Mouse (Mus musculus) hindlimb bud, embryonic 11.5 days (tissue): ENCODE data around the gene Fbn1.
"Not testable (repeated sequence)": the region's sequence is repeated elsewhere in the genome, so short reads cannot be mapped to it uniquely, and the experiment has no call there.

Experiments
- DNase-seq: peaks from one replicate; pipeline ENCODE4 v3.0.0-alpha.2; 2012; ENCODE audit warnings: low read depth, low spot score; ENCODE audit errors: extremely low spot score

Fbn1 gene

DNA sequence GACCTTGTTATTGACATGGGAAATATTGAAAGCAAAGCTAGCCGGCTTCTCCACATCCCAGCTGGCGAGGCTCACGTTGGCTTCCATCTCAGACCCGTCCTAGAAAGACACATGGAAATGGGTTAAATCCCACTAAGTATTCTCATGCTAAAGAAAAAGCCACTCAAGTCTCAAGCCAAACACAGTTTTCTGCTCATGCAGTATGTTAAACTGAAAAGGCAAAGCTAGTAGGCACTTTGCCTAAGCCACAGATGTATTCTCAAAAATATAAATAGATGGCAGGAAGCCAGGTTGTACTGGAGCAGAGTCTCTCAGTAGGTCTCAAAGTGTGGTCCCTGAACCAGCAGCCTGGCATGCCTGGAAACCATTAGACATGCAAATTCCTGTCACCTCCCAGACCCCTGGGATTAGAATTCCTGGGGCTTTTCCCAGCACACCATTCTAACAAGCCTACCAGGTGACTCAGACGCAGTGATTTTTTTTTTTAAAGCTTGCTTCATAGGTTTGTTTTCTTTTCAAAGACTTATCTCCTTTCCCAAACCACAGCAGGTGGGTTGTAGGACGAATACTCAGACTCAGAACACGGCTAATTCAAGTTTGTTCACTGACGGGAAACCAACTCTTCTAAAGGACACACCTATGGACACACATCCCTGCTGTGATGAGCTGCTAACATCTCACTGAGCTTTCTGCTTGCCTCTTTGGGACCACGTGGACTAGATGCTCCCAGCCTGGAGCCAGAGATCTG is 205.7 kb downstream of the Fbn1 start:
- DNase-seq, result no peak

DNA sequence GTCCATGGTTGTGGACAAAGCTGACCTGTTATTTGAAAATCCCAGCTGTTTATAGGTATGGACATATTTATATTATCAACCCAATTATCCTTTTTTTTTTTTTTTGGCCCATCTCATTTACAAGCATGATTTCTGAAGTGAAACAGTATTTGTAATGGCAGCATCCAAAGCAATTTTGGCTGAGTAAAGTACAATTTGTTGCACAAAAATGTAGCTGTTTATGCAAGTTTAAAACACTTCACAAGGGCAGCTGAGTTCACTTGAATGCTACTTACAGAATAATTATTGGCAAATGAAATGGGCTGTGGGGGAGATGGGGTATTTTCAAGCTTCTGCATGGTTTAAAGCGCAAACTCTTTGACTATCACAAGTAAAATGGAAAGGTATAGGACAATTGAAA is 209.0 kb downstream of the Fbn1 start:
- DNase-seq, result no peak

DNA sequence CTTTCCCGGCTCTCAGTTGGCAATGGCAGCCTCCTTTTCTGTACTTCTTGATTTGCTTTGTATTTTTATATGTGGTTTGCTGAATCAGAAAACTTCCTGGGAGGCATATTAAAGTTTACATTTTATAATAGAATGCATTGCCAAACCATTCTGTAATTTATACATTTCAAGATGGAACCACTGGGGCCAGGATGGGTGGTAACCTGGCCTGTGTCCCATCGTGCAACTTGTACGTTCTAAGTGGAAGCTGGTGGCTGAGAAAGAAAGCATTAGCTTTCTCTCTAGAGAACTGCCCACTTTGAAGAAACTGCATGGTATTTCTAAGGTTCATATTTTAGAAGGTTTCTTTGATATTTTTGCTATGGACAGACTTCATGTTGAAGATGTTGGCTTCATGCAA is 212.3 kb downstream of the Fbn1 start:
- DNase-seq, result no peak

DNA sequence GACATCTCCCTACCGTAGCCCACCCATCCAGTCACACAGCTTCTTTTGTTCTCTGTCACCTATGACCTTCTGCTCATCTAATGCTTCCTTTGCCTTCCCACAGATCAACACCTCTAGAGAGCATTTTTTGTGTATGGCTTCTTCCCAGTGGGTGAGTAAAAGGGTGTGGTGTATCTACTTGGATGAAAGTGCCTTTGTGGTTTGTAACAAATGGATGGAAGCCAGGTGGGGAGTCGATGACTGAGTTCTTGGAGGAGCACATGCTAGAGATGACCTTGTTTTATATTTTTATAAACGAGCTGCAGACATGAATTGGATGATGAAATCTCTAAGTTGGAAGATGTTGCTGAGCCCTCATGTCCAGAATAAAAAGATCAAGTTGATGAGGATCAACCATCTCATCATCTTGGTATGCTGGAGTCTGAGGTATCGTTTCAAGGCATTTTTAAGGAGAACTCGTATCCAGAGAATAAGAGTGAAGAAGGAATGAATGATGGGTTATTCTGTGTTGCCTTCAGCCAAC is 213.8 kb downstream of the Fbn1 start:
- no peak for DNase-seq

DNA sequence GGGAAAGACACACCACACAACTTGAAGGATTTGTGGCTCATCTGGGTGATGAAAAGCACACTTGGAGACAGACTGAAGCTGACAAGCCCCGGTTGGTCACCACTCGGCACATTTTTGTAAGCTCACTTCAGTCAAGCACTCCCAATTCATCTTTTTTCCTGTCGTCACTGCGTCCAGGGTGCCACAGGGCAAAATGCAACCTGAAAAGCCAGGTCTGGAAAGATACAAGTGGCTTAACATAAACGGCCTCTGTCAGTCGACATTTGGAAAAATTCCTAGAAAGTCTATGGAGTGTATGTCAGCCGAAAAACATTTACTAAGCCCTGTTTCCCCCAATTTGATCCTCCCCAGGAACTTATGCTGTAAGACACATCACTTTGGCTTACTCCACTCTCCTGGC is 215.2 kb downstream of the Fbn1 start:
- no peak for DNase-seq

DNA sequence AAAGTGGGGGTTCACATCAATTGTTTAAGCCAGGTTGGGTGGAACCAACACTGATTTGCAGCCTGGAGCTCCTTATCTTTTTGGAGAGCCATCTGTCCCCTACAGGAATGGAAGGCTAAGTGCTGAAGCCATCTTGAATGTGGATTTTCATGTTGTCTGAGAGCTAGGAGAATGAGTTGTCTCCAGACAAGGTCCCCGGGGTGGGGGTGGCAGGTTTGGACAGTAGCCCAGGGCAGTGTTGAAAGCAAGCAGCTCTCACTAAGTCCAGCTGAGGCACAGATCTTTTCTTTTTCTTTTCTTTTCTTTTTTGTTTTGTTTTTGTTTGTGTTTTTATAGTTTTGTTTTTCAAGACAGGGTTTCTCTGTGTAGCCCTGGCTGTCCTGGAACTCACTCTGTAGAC is 216.7 kb downstream of the Fbn1 start:
- no peak for DNase-seq

DNA sequence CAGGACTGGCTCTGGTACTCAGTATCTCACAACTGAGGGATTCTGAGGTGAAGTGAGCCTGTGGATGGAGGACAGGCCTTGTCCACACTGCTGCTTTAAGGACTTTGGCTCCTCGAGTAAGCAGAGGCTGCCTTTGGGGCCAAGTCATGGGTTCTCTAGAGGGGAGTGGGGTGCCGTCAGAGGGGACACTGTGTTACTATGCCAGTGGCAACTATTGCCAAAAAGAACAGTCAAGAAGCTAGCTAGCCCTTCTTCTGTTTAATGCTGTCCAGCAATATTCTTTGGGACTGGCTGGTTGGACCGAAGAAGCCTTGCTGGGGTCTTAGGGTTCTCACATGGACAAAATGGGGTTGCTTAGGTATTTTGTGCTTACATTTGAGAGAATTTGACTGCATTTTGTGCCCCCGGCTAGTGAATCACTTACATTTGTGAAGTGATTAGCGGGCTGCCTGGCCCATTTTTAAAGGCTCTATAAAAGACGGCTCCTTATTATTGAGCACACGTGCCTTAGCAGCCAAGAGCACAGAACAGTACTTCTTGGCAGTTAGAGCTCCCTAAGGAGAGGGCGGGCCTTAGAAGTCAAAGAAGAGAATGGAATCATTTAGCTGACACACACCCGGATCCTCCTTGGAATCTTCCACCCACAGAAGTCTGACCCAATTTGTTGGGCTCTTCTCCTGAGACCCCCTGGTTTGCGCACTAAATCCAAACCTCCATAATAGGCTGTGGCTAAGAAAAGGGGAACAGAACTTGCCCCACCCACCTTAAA is 217.4 kb downstream of the Fbn1 start:
- no peak for DNase-seq

DNA sequence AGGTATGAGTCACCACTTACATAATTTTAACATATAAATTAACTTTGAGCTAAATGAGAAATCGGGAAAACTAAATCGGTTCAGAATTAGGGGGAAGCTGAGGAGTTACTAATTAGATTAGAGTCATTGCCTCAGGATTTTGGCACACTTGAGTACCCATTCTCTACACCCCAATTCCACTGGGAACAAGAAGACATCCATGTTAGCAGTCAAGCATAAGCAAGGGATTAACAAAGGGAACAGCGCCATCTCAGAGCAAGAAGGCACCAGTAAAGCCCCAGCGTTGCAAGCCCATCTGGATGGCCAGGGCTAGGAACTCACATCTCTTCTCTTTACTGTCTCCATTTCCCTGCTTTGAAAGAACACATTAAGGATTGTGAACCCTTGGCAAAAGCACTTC is 222.0 kb downstream of the Fbn1 start:
- DNase-seq, result no peak

DNA sequence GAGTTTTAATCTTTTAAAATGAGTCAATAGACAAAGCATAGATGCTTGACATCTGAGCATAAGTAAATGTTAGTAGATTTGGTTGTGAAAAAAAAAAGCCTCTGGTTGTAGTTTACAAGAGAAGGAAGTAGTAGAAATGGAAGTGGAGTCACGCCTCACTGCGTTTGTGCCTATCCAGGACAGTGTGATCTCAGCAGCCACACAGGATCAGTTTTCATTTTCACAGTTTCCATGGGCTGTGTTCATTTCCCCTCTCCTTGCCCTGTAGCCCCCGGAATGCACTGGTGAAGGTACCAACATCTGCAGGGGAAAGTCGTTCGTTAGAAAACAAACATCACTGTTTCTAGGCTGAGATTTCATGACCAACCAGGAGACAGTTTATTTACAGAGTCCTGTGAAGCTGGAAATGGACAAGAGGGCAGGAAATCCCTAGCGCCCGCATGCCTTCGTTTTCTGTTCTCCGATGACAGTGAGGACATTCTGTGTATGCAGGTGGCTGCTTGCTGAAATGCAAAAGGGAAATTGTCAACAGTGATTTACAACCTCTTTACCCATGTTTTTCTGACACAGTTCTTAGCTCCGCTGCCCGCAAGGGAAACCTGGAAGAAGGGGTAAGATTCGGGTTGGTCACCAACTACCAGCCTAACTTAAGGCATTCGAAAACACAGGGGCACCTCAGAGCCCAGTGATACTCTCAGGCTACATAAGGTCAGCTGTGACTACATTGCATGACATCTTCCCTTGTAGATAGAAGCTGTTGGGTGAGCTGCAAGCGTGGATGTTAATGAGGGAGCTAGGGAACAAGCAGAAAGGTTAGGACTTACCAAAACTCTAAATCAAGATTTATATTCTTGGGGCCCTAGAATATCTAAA is 225.2 kb downstream of the Fbn1 start:
- DNase-seq, result no peak

DNA sequence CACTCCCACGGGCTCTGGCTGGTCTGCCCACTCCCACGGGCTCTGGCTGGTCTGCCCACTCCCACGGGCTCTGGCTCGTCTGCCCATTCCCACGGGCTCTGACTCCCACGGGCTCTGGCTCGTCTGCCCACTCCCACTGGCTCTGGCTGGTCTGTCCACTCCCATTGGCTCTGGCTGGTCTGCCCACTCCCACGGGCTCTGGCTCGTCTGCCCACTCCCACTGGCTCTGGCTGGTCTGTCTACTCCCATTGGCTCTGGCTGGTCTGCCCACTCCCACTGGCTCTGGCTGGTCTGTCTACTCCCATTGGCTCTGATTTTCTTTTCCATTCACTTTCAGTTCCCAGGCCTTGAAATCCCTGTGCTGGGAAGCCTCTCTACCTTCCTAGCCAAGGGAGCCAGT is 227.8 kb downstream of the Fbn1 start:
- DNase-seq, result not testable (repeated sequence)

DNA sequence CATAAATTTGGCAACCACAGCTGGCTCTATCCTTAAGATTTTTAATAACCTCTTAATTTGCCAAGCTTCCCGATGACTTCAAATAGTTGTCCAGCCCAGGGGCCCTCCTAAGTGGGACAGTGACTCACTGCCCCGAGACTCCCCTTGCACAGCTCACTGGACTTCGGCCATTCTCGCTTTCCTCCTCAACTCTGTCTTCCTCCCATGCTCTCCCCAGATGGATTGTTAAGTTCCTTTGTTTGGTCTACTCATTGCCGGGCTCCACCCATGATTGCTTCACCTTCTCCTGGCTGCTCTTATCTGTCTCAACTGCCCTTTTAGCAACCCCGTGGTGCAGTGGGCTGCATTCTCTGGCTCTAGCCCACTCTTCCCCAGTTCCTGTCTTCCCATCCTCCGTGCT is 229.3 kb downstream of the Fbn1 start:
- no peak for DNase-seq

DNA sequence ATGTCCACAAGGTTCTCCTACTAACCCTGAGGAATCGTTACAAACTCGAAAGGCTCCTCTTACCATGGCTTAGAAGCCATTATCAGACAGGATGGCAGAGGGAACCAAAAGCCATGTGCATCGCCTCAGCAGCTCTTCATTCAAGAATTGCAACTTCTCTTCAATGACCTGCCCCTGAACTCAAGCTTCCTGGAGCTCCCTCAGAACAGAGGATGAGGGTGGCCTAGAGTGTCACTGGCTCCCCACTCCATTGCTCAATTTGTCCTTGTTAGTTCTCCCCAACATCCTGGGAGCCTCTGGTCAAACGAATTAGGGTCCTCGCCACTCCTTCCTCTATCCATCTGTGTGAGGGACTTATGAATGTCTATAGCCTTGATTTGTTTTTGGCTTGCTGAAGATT is 231.1 kb downstream of the Fbn1 start:
- DNase-seq, result no peak

DNA sequence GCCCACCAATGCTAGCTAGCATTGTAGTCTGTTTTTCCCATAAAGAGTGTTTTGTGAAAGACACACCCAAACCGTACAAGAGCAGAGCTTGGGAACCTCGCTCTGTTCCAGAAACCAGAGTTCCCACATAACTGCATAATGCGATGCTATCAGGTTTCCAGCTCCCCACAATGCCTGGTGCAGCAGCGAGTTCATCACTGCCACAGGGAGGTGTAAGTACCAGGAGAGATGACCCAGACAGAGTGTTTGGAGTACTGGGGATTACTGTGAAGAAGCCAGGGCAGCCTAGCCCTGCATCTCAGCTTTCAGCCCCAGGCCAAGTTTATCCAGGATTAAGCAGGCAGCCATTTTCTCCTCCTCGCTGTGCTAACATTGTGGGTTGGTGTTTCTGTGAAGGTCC is 232.2 kb downstream of the Fbn1 start:
- DNase-seq, result no peak

DNA sequence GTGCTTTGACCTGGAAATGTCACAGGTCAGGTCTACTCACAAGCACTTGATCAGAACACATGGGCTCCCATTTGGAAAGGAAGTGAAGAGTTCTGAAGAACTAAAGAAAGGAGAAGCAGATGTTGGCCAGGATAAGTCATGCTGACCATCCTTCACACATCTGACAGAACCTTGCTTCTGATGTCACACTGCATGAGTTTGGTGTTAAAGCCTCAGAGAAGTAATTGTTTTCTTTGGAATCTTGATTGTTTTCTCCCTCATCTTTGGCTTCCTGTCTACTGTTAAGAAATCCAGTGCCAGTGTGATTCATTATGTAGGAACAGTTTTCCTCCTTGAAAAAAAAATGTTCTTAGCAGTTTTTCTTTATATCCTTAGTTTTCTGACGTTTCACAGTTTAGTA is 238.9 kb downstream of the Fbn1 start:
- no peak for DNase-seq

DNA sequence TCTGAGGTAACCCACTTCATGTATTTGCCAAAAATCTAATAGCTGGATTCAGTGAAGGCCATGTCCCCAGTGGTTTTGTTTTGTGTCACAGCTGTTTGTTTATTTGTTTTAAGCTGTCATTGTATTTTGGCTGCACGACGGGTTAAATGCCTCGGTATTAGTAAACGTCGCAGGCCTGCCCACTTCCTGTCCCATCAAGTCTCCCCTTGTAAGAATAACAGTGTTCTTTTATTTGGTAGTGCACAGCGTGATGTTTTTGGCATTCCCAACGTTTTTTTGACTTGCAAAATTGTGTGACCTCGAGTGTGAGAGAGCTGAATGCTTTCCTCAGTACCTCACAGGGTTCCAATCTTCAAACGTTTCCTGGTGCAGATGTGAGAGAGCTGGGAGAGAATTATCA is 244.0 kb downstream of the Fbn1 start:
- no peak for DNase-seq

DNA sequence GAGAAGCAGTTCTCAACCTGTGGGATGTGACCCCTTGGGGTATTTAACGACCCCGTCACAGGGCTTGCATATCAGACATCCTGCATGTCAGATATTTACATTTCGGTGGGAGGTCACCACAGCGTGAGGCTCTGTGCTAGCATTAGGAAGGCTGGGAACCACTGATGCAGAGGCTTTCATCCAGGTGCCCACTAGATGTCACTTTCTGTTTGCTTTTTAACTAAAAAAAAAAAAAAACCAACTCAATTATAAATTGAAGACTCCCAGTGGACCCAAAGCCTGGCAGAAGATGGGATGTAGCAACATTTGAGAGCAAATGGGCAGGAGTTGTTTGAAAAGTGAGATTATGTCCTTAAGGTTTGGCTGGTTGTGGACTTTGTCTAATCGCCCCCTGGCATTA is 244.7 kb downstream of the Fbn1 start:
- DNase-seq, result no peak

DNA sequence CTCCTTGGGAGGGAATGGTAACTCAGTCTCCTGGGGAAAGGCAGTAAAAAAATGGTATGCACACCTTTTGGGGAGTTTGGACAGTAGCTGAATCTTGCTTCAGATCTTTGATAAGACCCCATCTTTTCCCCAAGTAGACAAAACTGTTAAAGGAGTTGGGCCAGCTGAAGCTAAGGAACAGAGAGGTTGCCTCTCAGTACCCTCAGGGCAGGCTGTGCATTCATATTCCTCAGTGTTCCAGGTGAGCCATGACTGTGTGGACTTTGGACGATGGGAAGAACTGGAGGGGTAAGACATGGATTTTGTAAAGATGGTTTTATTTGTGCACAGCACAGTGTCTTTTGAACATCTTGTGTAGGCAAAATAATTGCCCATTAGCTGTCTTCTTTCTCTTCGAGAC is 247.5 kb downstream of the Fbn1 start:
- no peak for DNase-seq

DNA sequence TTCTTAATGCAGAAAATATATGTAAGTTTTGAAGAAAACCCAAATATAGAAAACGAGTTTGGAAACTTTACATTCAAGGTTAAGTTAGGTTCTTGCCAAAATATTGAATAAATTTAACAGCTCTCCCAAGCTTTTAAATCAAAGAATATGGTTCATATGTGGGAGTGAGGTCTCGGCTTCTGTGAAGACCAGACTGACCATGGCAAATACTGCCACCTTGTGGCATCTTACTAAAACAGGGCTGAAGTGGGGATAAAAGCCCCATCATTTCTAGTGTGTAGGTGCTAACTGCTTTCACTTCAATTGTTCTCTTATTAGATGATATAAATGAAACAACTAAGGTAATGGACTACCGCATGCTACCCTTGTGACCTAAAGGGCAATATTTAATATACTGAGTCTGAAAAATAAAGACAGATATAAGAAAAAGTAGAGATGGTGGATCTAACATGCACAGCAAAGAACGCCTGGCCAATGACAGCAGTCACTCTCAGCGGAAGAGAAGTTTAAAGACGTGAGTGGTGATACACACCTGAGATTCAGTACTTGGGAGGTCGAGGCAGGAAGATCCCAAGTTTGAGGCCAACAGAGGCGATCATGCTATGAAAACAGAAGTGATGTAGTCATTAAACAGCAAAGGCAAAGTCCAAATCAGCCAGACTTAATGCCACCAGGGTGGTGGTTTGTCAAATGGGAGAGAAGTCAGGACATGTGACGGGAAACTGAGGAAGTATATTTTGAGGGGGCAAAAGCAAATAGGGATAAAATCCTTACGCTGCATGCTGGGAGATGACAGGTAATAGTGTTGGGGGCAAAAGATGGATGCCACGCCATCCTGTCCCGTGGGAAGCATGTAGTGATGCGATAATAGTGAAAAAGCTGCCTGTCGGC is 248.3 kb downstream of the Fbn1 start:
- no peak for DNase-seq

DNA sequence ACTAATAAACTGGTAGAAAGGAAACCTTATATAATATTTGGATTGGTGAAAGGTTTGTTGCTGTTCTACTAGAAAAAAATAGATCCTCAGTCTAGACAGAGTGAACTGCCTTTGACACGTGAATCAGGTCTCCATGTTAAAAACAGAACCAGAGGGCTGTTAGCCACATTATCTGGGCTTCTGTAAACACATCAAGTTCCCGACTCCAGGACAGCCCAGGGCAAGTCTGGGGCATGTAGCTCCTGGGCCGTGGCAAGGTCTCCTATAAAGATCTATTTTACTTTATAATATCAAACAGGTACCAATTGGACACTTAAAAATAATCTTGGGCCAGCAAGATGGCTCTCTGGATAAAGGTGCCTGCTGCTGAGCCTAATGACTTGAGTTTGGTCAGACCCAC is 251.9 kb downstream of the Fbn1 start:
- no peak for DNase-seq

DNA sequence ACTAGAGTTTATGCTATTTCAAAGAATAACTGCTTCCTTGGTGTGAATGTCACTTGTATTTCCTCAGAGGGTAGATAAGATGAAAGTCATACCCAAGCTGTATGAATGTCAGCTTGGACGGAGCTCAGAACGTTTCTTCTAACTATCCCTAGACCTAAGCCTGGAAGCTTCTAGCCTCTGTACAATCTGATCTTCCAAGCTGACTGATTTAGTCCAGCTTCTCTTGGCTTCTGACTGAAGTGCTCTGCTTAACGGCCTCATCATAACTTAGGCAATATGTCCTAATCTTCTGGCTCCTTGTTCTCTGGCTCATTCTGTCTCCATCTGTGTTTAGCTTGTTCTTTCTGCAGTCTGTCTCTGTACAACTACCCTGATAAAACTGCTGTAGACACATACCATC is 253.2 kb downstream of the Fbn1 start:
- DNase-seq, result no peak

DNA sequence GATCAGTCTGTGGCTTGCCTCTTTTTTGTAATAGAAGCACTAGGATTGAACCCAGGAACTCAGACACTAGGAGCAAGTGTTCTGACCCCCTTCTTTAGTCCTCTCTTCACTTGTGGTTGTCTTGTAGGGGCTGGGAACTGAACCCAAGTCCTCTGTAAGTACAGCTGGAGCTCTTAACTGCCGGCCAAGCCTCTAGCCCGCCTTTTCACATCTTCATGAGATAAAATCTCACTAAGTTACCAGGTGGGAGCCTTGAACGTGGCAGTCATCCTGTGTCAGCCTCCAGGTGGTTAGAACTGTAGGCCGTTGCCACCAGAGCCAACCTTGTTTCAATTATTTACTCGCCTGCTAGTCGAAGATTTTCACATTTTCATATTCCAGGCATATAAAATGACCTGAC is 254.1 kb downstream of the Fbn1 start:
- DNase-seq, result no peak
